Mouse (Mus musculus) forebrain, postnatal 0 days (tissue): Measurements from ENCODE around the gene Sgip1. TPM values are rescaled to one million over a fixed set of nuclear protein-coding genes. Genes with fewer than 3 reads are reported as not detected.
A peak's percentile ranks its signal among the peaks of the same experiment; 100 is the strongest.

Experiments used
- ATAC-seq: fragments of 200-750 bp; cut with Nextera tagmentation; 2 replicates; pipeline ENCODE4 v1.8.0; 2017; ENCODE audit warnings: mild to moderate bottlenecking, moderate library complexity
- DNase-seq: peaks from one replicate; pipeline ENCODE4 v3.0.0-alpha.2; 2015
- H3K27ac ChIP-seq: fragments of 300-500 bp; sonication (generic); 2 replicates; pipeline ENCODE4 v1.5.1; 2014; ENCODE audit warnings: low read depth, mild to moderate bottlenecking, antibody characterized with exemption, low read length, moderate library complexity, mixed read lengths
- H3K27me3 ChIP-seq: fragments of 300-500 bp; sonication (generic); 2 replicates; pipeline ENCODE4 v1.6.1; 2014; ENCODE audit warnings: mild to moderate bottlenecking, low read length, mixed read lengths; ENCODE audit not compliant: insufficient read depth
- H3K36me3 ChIP-seq: fragments of 300-500 bp; sonication (generic); 2 replicates; pipeline ENCODE4 v1.6.1; 2014; ENCODE audit warnings: mild to moderate bottlenecking, moderate library complexity; ENCODE audit not compliant: insufficient read depth
- H3K4me1 ChIP-seq: fragments of 300-500 bp; sonication (generic); 2 replicates; pipeline ENCODE4 v1.6.1; 2014; ENCODE audit warnings: antibody characterized with exemption; ENCODE audit not compliant: insufficient read depth
- H3K4me2 ChIP-seq: fragments of 300-500 bp; sonication (generic); 2 replicates; pipeline ENCODE4 v1.6.1; 2014; ENCODE audit warnings: low read depth, mild to moderate bottlenecking, moderate library complexity
- H3K4me3 ChIP-seq: fragments of 300-500 bp; sonication (generic); 2 replicates; pipeline ENCODE4 v1.5.1; 2014; ENCODE audit warnings: low read depth, low read length, mixed read lengths
- H3K9ac ChIP-seq: fragments of 300-500 bp; sonication (generic); 2 replicates; pipeline ENCODE4 v1.6.1; 2014; ENCODE audit warnings: mild to moderate bottlenecking
- H3K9me3 ChIP-seq: fragments of 300-500 bp; sonication (generic); 2 replicates; pipeline ENCODE4 v1.6.1; 2016; ENCODE audit warnings: low read length
- CTCF ChIP-seq: sonication (generic); IDR thresholded peaks from 2 replicates; pipeline ENCODE4 v1.5.1; 2016; ENCODE audit warnings: antibody characterized with exemption, control low read depth, low read depth
- WGBS: fragments of 180-500 bp; shearing (Covaris S2); extraction: QIAGEN DNeasy Blood & Tissue Kit; methylation state at CpG from one replicate; pipeline ENCODE4 v1.1.7; 2014; 5-methylcytosine and 5-hydroxymethylcytosine counted together
- polyA plus RNA-seq: library from polyadenylated mRNA; unstranded; fragments of >200 nt; fragmentation: Nextera tagmentation; extraction: Ambion mirVana; gene quantifications from 2 replicates; pipeline ENCODE4 v1.2.1, GENCODE M21; 2015
- total RNA-seq: library from RNA; depleted of rRNA; stranded (reverse); fragments of >200 nt; gene quantifications from 2 replicates; pipeline ENCODE4 v1.2.3, GENCODE M21; 2014

The Sgip1 gene
- total and polyA plus RNA-seq, 2 experiments from 2014 or later = 59.4 to 61.4 TPM

- DNase-seq = no peak
- no peak overlapping the region for H3K27ac ChIP-seq
These were observed 112.4 kb downstream of the Sgip1 start for GRCm38 (mm10) chr4:102853330-102854022.

GRCm38 (mm10) chr4:102854928-102855892, 114.1 kb downstream of the Sgip1 start:
- H3K27ac ChIP-seq = 0 out of 2 replicates have a peak overlapping the region, but pooled peaks have one; percentile 5
- 12% methylated on average over 10 of the region's 10 CpGs for WGBS

More at GRCm38 (mm10) chr4:102853330-102854022, 112.4 kb downstream of the Sgip1 start:
- no peaks in the 10 kb centered on the region for H3K9me3 ChIP-seq
- H3K27me3 ChIP-seq = no peaks in the 10 kb centered on the region
- H3K4me1 ChIP-seq = peaks cover 6% of the 10 kb centered on the region
- H3K4me3 ChIP-seq = no peak overlapping the region
- no peak overlapping the region for H3K9ac ChIP-seq
- no peak for TF ChIP-seq CTCF
- no peak overlapping the region for H3K4me2 ChIP-seq
- 81% methylated on average over 9 of the region's 9 CpGs for WGBS
- ATAC-seq = no peak
- H3K36me3 ChIP-seq = peaks cover 9% of the 10 kb centered on the region; the same call in 1 of the 2 replicates

GRCm38 (mm10) chr4:102856086-102856485, 115.0 kb downstream of the Sgip1 start:
- no peak for TF ChIP-seq CTCF

More at GRCm38 (mm10) chr4:102854928-102855892, 114.1 kb downstream of the Sgip1 start:
- ATAC-seq = peak; percentile 77
- DNase-seq = peak; percentile 56
- no peaks in the 10 kb centered on the region for H3K9me3 ChIP-seq
- TF ChIP-seq CTCF = no peak
- H3K4me1 ChIP-seq = peaks cover 6% of the 10 kb centered on the region
- no peak overlapping the region for H3K4me3 ChIP-seq
- H3K27me3 ChIP-seq = no peaks in the 10 kb centered on the region
- H3K4me2 ChIP-seq = no peak overlapping the region
- no peak overlapping the region for H3K9ac ChIP-seq
- H3K36me3 ChIP-seq = peaks cover 9% of the 10 kb centered on the region; the same call in 1 of the 2 replicates

DNA sequence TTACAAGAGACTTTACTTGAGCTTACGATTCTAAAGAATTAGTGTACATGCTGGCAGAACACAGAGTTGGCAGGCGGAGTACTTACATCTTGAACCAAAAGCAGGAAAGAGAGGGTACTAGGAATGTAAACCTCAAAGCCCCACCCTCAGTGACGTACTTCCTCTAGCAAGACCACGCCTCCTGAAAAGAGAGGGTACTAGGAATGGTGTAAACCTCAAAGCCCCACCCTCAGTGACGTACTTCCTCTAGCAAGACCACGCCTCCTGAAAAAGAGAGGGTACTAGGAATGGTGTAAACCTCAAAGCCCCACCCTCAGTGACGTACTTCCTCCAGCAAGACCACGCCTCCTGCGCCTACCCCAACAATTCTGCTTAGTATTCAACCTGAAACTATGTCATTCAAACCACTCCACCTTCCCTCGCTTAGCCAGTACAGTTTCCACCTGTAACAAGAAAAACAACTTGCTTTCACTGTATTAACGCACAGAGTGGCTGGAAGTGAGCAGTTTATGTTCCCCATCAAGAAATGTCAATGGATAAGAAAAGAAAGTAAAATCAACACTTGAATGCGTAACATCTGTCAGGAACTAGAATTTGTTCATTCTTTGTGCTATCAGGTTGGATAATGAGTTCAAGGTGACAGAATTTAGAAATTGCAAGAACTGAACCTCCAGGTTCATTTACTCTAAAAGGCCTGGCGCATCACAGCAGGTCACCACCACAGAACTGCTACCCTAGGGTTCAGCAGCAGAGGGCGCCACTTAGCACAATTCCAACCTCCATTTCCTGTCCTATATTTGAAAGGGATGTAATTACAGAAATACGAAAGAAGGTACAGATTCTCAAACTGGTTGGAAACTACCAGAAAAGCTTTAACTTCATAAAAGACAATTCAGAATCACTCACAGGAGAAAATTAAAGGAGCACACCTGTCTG, 118.4 kb downstream of the Sgip1 start:
- H3K36me3 ChIP-seq = peaks cover 4% of the 10 kb centered on the region; the same call in 1 of the 2 replicates
- no peak overlapping the region for H3K4me3 ChIP-seq
- peaks cover 6% of the 10 kb centered on the region for H3K4me1 ChIP-seq
- H3K27me3 ChIP-seq = no peaks in the 10 kb centered on the region
- TF ChIP-seq CTCF = peak; percentile 43
- 94% methylated on average over 15 of the region's 15 CpGs for WGBS
- H3K4me2 ChIP-seq = no peak overlapping the region
- no peak overlapping the region for H3K9ac ChIP-seq
- no peak overlapping the region for H3K27ac ChIP-seq
- no peak for DNase-seq
- H3K9me3 ChIP-seq = no peaks in the 10 kb centered on the region
- no peak for ATAC-seq

More at GRCm38 (mm10) chr4:102856086-102856485, 115.0 kb downstream of the Sgip1 start:
- Histone ChIP-seq H3K4me2 (no peak overlapping the region), H3K36me3 (peaks cover 9% of the 10 kb centered on the region; the same call in 1 of the 2 replicates), H3K9me3 (no peaks in the 10 kb centered on the region), H3K9ac (no peak overlapping the region), H3K27ac (peak overlapping the region; percentile 50; the same call in 1 of the 2 replicates), H3K4me1 (peaks cover 6% of the 10 kb centered on the region), H3K27me3 (no peaks in the 10 kb centered on the region), H3K4me3 (no peak overlapping the region)
- WGBS = 11% methylated on average over 7 of the region's 7 CpGs
- DNase-seq (peak; percentile 35), ATAC-seq (0 out of 2 replicates have a peak, but pooled peaks have one; percentile 19)

DNA sequence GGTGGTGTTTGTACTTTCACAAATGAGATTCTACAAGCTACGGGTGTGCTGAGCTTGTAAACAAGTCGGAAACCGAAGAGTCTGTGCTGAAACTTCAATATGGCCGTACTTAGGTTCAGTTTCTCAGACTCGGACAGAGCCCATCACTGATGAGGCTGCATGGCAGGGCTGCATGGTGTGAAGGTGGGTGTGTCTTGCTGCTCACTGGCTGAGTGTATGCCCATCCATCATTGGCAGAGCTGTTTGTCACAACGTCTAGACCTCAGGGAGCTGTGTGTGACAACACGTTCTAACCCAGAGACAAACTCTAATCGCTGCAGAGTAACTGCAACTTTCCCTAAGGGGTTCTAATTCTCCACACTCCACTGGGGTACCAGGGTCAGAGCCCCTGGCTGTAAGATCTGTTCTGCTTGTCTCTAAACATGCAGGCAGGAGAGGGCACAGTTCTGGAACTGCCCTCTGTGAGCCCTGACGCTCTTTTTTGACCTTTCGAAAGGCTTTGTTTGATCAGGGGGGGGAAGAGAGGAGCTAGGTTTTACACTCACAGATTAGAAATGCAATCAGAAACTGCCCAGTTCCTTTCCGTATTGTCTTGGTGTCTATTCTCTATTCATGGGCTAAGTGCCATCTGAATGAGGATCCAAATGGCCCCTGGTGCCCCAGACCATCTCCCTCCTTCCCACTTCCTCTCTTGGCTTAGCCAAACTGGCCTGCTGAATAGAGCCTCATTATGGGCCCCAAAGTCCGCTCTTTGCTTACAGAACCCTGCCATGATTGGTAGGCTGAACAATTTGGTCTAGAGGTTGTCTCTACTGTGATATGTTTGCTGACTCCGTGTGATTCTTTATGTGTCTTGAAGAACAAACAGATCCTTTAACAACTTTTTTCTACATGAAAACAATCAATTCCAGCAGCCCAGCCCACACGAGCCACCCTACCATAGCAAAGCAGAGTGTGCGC, 121.9 kb downstream of the Sgip1 start:
- no peak overlapping the region for H3K4me2 ChIP-seq
- H3K4me1 ChIP-seq = no peaks in the 10 kb centered on the region
- TF ChIP-seq CTCF = no peak
- WGBS = 78% methylated on average over 15 of the region's 15 CpGs
- no peak overlapping the region for H3K9ac ChIP-seq
- no peaks in the 10 kb centered on the region for H3K9me3 ChIP-seq
- H3K36me3 ChIP-seq = peaks cover 5% of the 10 kb centered on the region; the same call in 1 of the 2 replicates
- no peak for DNase-seq
- H3K4me3 ChIP-seq = no peak overlapping the region
- ATAC-seq = 0 out of 2 replicates have a peak, but pooled peaks have one; percentile 16
- no peaks in the 10 kb centered on the region for H3K27me3 ChIP-seq
- H3K27ac ChIP-seq = no peak overlapping the region
